Mouse (Mus musculus) embryonic facial prominence, embryonic 15.5 days (tissue): ENCODE measurements around the gene Endov. TPM values are rescaled to one million over a fixed set of nuclear protein-coding genes. Genes with fewer than 3 reads are reported as not detected.

ENCODE experiments used
- ATAC-seq: fragments of 200-750 bp; cut with Nextera tagmentation; 2 replicates; pipeline ENCODE4 v1.8.0; 2017; ENCODE audit warnings: low read depth, moderate TSS enrichment; ENCODE audit not compliant: insufficient number of reproducible peaks, low FRiP score, low TSS enrichment
- H3K27ac ChIP-seq: fragments of 300-500 bp; sonication (generic); replicated peaks from 2 replicates; pipeline ENCODE4 v1.5.1; 2015; ENCODE audit warnings: mild to moderate bottlenecking, inconsistent platforms
- H3K27me3 ChIP-seq: fragments of 300-500 bp; sonication (generic); 2 replicates; pipeline ENCODE4 v1.6.1; 2015; ENCODE audit warnings: inconsistent platforms
- H3K36me3 ChIP-seq: fragments of 300-500 bp; sonication (generic); 2 replicates; pipeline ENCODE4 v1.6.1; 2015; ENCODE audit warnings: mild to moderate bottlenecking, inconsistent platforms
- H3K4me1 ChIP-seq: fragments of 300-500 bp; sonication (generic); 2 replicates; pipeline ENCODE4 v1.6.1; 2015; ENCODE audit warnings: inconsistent platforms
- H3K4me2 ChIP-seq: fragments of 300-500 bp; sonication (generic); replicated peaks from 2 replicates; pipeline ENCODE4 v1.6.1; 2015; ENCODE audit warnings: mild to moderate bottlenecking, inconsistent platforms
- H3K4me3 ChIP-seq: fragments of 300-500 bp; sonication (generic); replicated peaks from 2 replicates; pipeline ENCODE4 v1.5.1; 2015; ENCODE audit warnings: mild to moderate bottlenecking, inconsistent platforms
- H3K9ac ChIP-seq: fragments of 300-500 bp; sonication (generic); 2 replicates; pipeline ENCODE4 v1.6.1; 2015; ENCODE audit warnings: inconsistent platforms
- H3K9me3 ChIP-seq: fragments of 300-500 bp; sonication (generic); replicated peaks from 2 replicates; pipeline ENCODE4 v1.6.1; 2016; ENCODE audit warnings: inconsistent platforms
- WGBS: fragments of 180-500 bp; shearing (Covaris S2); methylation state at CpG from one replicate; pipeline ENCODE4 v1.1.7; 2015; 5-methylcytosine and 5-hydroxymethylcytosine counted together
- polyA plus RNA-seq: library from polyadenylated mRNA; unstranded; fragments of >200 nt; fragmentation: Nextera tagmentation; extraction: Ambion mirVana; gene quantifications from 2 replicates; pipeline ENCODE4 v1.2.1, GENCODE M21; 2015

The Endov gene
- polyA plus RNA-seq, 1 experiment from 2014 or later: 18.6 TPM

- ATAC-seq: no peak
- Histone ChIP-seq H3K36me3 (no peaks in the 10 kb centered on the region), H3K27me3 (peaks cover 47% of the 10 kb centered on the region), H3K27ac (no peak overlapping the region), H3K9ac (no peak overlapping the region), H3K4me3 (no peak overlapping the region), H3K4me1 (no peaks in the 10 kb centered on the region), H3K4me2 (no peak overlapping the region), H3K9me3 (no peaks in the 10 kb centered on the region)
- WGBS: 34% methylated on average over 14 of the region's 14 CpGs
Observed at GRCm38 (mm10) chr11:119539944-119540343, 48.8 kb downstream of the Endov start.

GRCm38 (mm10) chr11:119540560-119540959 is 49.4 kb downstream of the Endov start:
- peaks cover 53% of the 10 kb centered on the region for H3K27me3 ChIP-seq
- no peak overlapping the region for H3K4me3 ChIP-seq
- no peak for ATAC-seq
- 75% methylated on average over 9 of the region's 9 CpGs for WGBS
- H3K36me3 ChIP-seq: no peaks in the 10 kb centered on the region
- no peak overlapping the region for H3K4me2 ChIP-seq
- no peak overlapping the region for H3K9ac ChIP-seq
- H3K9me3 ChIP-seq: no peaks in the 10 kb centered on the region
- no peak overlapping the region for H3K27ac ChIP-seq
- peaks cover under 1% of the 10 kb centered on the region; the same call in 1 of the 2 replicates for H3K4me1 ChIP-seq

GRCm38 (mm10) chr11:119541082-119541481 is 49.9 kb downstream of the Endov start:
- Histone ChIP-seq H3K27me3 (peaks cover 58% of the 10 kb centered on the region), H3K4me1 (peaks cover 6% of the 10 kb centered on the region), H3K9ac (no peak overlapping the region), H3K27ac (no peak overlapping the region), H3K9me3 (no peaks in the 10 kb centered on the region), H3K4me3 (no peak overlapping the region), H3K36me3 (no peaks in the 10 kb centered on the region), H3K4me2 (no peak overlapping the region)
- WGBS: 70% methylated on average over 9 of the region's 9 CpGs
- no peak for ATAC-seq

- Histone ChIP-seq H3K9me3 (no peaks in the 10 kb centered on the region), H3K27me3 (peaks cover 71% of the 10 kb centered on the region)
- WGBS: 45% methylated on average over 9 of the region's 9 CpGs
Observed at GRCm38 (mm10) chr11:119542371-119542770, 51.2 kb downstream of the Endov start.

GRCm38 (mm10) chr11:119542886-119543285 is 51.7 kb downstream of the Endov start:
- WGBS: 73% methylated on average over 5 of the region's 5 CpGs
- no peak overlapping the region for H3K27ac ChIP-seq
- no peak overlapping the region for H3K4me2 ChIP-seq
- H3K9ac ChIP-seq: no peak overlapping the region
- no peaks in the 10 kb centered on the region for H3K36me3 ChIP-seq
- ATAC-seq: no peak
- H3K4me1 ChIP-seq: peaks cover 24% of the 10 kb centered on the region
- H3K9me3 ChIP-seq: no peaks in the 10 kb centered on the region
- no peak overlapping the region for H3K4me3 ChIP-seq
- peaks cover 76% of the 10 kb centered on the region for H3K27me3 ChIP-seq

More at GRCm38 (mm10) chr11:119542371-119542770, 51.2 kb downstream of the Endov start:
- H3K4me2 ChIP-seq: no peak overlapping the region
- no peak overlapping the region for H3K27ac ChIP-seq
- no peak overlapping the region for H3K9ac ChIP-seq
- H3K4me3 ChIP-seq: no peak overlapping the region
- H3K4me1 ChIP-seq: peaks cover 19% of the 10 kb centered on the region
- no peaks in the 10 kb centered on the region for H3K36me3 ChIP-seq
- no peak for ATAC-seq

GRCm38 (mm10) chr11:119543816-119544517 is 52.8 kb downstream of the Endov start:
- no peaks in the 10 kb centered on the region for H3K9me3 ChIP-seq
- H3K4me2 ChIP-seq: no peak overlapping the region
- H3K36me3 ChIP-seq: no peaks in the 10 kb centered on the region
- 43% methylated on average over 16 of the region's 16 CpGs for WGBS
- no peak overlapping the region for H3K27ac ChIP-seq
- no peak overlapping the region for H3K4me3 ChIP-seq
- peaks cover 35% of the 10 kb centered on the region for H3K4me1 ChIP-seq
- H3K9ac ChIP-seq: no peak overlapping the region
- H3K27me3 ChIP-seq: peaks cover 87% of the 10 kb centered on the region
- no peak for ATAC-seq

- Histone ChIP-seq H3K4me1 (peaks cover 41% of the 10 kb centered on the region), H3K9ac (no peak overlapping the region), H3K4me2 (no peak overlapping the region), H3K36me3 (no peaks in the 10 kb centered on the region), H3K27me3 (peaks cover 94% of the 10 kb centered on the region), H3K4me3 (no peak overlapping the region), H3K27ac (no peak overlapping the region), H3K9me3 (no peaks in the 10 kb centered on the region)
- whole genome bisulfite sequencing: 85% methylated on average over 15 of the region's 15 CpGs
- no peak for ATAC-seq
Observed at GRCm38 (mm10) chr11:119544518-119545105, 53.5 kb downstream of the Endov start.

- H3K27me3 ChIP-seq: peaks cover 95% of the 10 kb centered on the region
Observed at GRCm38 (mm10) chr11:119545281-119545680, 54.1 kb downstream of the Endov start.

GRCm38 (mm10) chr11:119545741-119546495 is 54.8 kb downstream of the Endov start:
- Histone ChIP-seq H3K4me1 (peaks cover 43% of the 10 kb centered on the region), H3K27me3 (peaks cover 95% of the 10 kb centered on the region), H3K9me3 (no peaks in the 10 kb centered on the region), H3K9ac (no peak overlapping the region), H3K36me3 (no peaks in the 10 kb centered on the region), H3K4me2 (0 out of 2 replicates have a peak overlapping the region, but pooled peaks have one; percentile 99), H3K4me3 (peak overlapping the region; percentile 49), H3K27ac (no peak overlapping the region)
- WGBS: 6% methylated on average over 10 of the region's 10 CpGs
- no peak for ATAC-seq

More at GRCm38 (mm10) chr11:119545281-119545680, 54.1 kb downstream of the Endov start:
- ATAC-seq: no peak
- Histone ChIP-seq H3K4me1 (peaks cover 42% of the 10 kb centered on the region), H3K9ac (no peak overlapping the region), H3K4me3 (no peak overlapping the region), H3K9me3 (no peaks in the 10 kb centered on the region), H3K4me2 (no peak overlapping the region), H3K27ac (no peak overlapping the region), H3K36me3 (no peaks in the 10 kb centered on the region)
- 43% methylated on average over 3 of the region's 3 CpGs for WGBS

GRCm38 (mm10) chr11:119546496-119547182 is 55.5 kb downstream of the Endov start:
- H3K4me1 ChIP-seq: peaks cover 45% of the 10 kb centered on the region
- no peaks in the 10 kb centered on the region for H3K36me3 ChIP-seq
- 1% methylated on average over 46 of the region's 46 CpGs for WGBS
- H3K4me2 ChIP-seq: peak overlapping the region; percentile 99
- no peak overlapping the region for H3K27ac ChIP-seq
- H3K9ac ChIP-seq: no peak overlapping the region
- no peak for ATAC-seq
- peak overlapping the region; percentile 49 for H3K4me3 ChIP-seq
- no peaks in the 10 kb centered on the region for H3K9me3 ChIP-seq
- H3K27me3 ChIP-seq: peaks cover 95% of the 10 kb centered on the region
